Mouse (Mus musculus): ENCODE results near the gene Eno3. TPM values are rescaled to one million over a fixed set of nuclear protein-coding genes. Genes with fewer than 3 reads are reported as not detected.

The Eno3 gene
- polyA plus RNA-seq, 1 experiment from 2014 or later: 13.9 TPM

- Histone ChIP-seq H3K27me3 (replicated peaks) (no peaks in the 10 kb centered on the region), H3K4me3 (replicated peaks) (no peak overlapping the region), H3K9ac (no peak overlapping the region), H3K9me3 (no peaks in the 10 kb centered on the region), H3K36me3 (peaks cover 39% of the 10 kb centered on the region), H3K27ac (no peak overlapping the region), H3K4me1 (peaks cover 15% of the 10 kb centered on the region), H3K4me2 (no peak overlapping the region)
- 94% methylated on average over 6 of the region's 6 CpGs for WGBS
- no peak for ATAC-seq (ENCODE audit: insufficient read depth, low FRiP score, low read depth)
These were observed 7.0 kb downstream of the Eno3 start for GRCm38 (mm10) chr11:70663957-70664356.

GRCm38 (mm10) chr11:70664741-70665140 lies 7.7 kb downstream of the Eno3 start:
- Histone ChIP-seq H3K4me2 (no peak overlapping the region), H3K4me3 (replicated peaks) (no peak overlapping the region), H3K36me3 (peaks cover 39% of the 10 kb centered on the region), H3K27ac (no peak overlapping the region), H3K4me1 (peaks cover 15% of the 10 kb centered on the region), H3K9me3 (no peaks in the 10 kb centered on the region), H3K9ac (no peak overlapping the region), H3K27me3 (replicated peaks) (no peaks in the 10 kb centered on the region)
- WGBS: 91% methylated on average over 9 of the region's 9 CpGs
- ATAC-seq (ENCODE audit: insufficient read depth, low FRiP score, low read depth): no peak

- Histone ChIP-seq H3K4me3 (replicated peaks) (no peak overlapping the region), H3K9ac (no peak overlapping the region; the same call in 1 of the 2 replicates), H3K36me3 (peaks cover 35% of the 10 kb centered on the region), H3K27ac (no peak overlapping the region), H3K4me1 (peaks cover 22% of the 10 kb centered on the region), H3K27me3 (replicated peaks) (no peaks in the 10 kb centered on the region), H3K4me2 (no peak overlapping the region), H3K9me3 (no peaks in the 10 kb centered on the region)
- 94% methylated on average over 8 of the region's 8 CpGs for WGBS
- no peak for ATAC-seq (ENCODE audit: insufficient read depth, low FRiP score, low read depth)
These were observed 9.7 kb downstream of the Eno3 start for GRCm38 (mm10) chr11:70666687-70667086.

GRCm38 (mm10) chr11:70667271-70668150 lies 10.5 kb downstream of the Eno3 start:
- no peaks in the 10 kb centered on the region for H3K9me3 ChIP-seq
- H3K4me2 ChIP-seq: peak overlapping the region; percentile 80
- H3K9ac ChIP-seq: peak overlapping the region; percentile 3; the same call in 1 of the 2 replicates
- H3K27ac ChIP-seq: peak overlapping the region; percentile 99
- peaks cover 33% of the 10 kb centered on the region for H3K36me3 ChIP-seq
- WGBS: 62% methylated on average over 14 of the region's 14 CpGs
- H3K27me3 ChIP-seq (replicated peaks): no peaks in the 10 kb centered on the region
- no peak for ATAC-seq (ENCODE audit: insufficient read depth, low FRiP score, low read depth)
- peak overlapping the region; percentile 62 for H3K4me3 ChIP-seq (replicated peaks)
- H3K4me1 ChIP-seq: peaks cover 22% of the 10 kb centered on the region

- H3K27ac ChIP-seq: peak overlapping the region; percentile 99
- WGBS: under 1% methylated on average over 15 of the region's 15 CpGs
These were observed 11.4 kb downstream of the Eno3 start for GRCm38 (mm10) chr11:70668335-70668770.

GRCm38 (mm10) chr11:70668771-70669505 lies 11.9 kb downstream of the Eno3 start, which contains the start of gene Spag7:
Spag7 (minus strand) TSS chr11:70669416.
- H3K27ac ChIP-seq: peak within 1 kb of the TSS; percentile 99
- H3K27me3 ChIP-seq (replicated peaks): no peaks in the 10 kb centered on the region
- H3K4me1 ChIP-seq: peaks cover 22% of the 10 kb centered on the region
- under 1% methylated on average over 44 of the region's 44 CpGs for WGBS
- peak within 1 kb of the TSS; percentile 80 for H3K4me2 ChIP-seq
- peak within 1 kb of the TSS; percentile 62 for H3K4me3 ChIP-seq (replicated peaks)
- peak within 1 kb of the TSS; percentile 45 for H3K9ac ChIP-seq
- H3K36me3 ChIP-seq: peaks cover 21% of the 10 kb centered on the region
- H3K9me3 ChIP-seq: no peaks in the 10 kb centered on the region
- ATAC-seq (ENCODE audit: insufficient read depth, low FRiP score, low read depth): peak; percentile 96

More at GRCm38 (mm10) chr11:70668335-70668770, 11.4 kb downstream of the Eno3 start:
- peaks cover 22% of the 10 kb centered on the region for H3K4me1 ChIP-seq
- peaks cover 25% of the 10 kb centered on the region for H3K36me3 ChIP-seq
- peak overlapping the region; percentile 62 for H3K4me3 ChIP-seq (replicated peaks)
- H3K9me3 ChIP-seq: no peaks in the 10 kb centered on the region
- peak overlapping the region; percentile 80 for H3K4me2 ChIP-seq
- H3K9ac ChIP-seq: peak overlapping the region; percentile 40; the same call in 1 of the 2 replicates
- no peaks in the 10 kb centered on the region for H3K27me3 ChIP-seq (replicated peaks)
- peak; percentile 39 for ATAC-seq (ENCODE audit: insufficient read depth, low FRiP score, low read depth)

- H3K4me2 ChIP-seq: peak overlapping the region; percentile 80
- H3K36me3 ChIP-seq: peaks cover 13% of the 10 kb centered on the region
- ATAC-seq (ENCODE audit: insufficient read depth, low FRiP score, low read depth): peak; percentile 12
- no peaks in the 10 kb centered on the region for H3K27me3 ChIP-seq (replicated peaks)
- H3K27ac ChIP-seq: peak overlapping the region; percentile 99
- no peaks in the 10 kb centered on the region for H3K9me3 ChIP-seq
- H3K4me3 ChIP-seq (replicated peaks): peak overlapping the region; percentile 62
- H3K4me1 ChIP-seq: peaks cover 22% of the 10 kb centered on the region
- 1% methylated on average over 31 of the region's 31 CpGs for WGBS
- peak overlapping the region; percentile 45 for H3K9ac ChIP-seq
These were observed 12.8 kb downstream of the Eno3 start for GRCm38 (mm10) chr11:70669582-70670345.

GRCm38 (mm10) chr11:70670483-70670882 lies 13.5 kb downstream of the Eno3 start:
- no peak for ATAC-seq (ENCODE audit: insufficient read depth, low FRiP score, low read depth)
- peak overlapping the region; percentile 45 for H3K9ac ChIP-seq
- H3K36me3 ChIP-seq: peaks cover 6% of the 10 kb centered on the region; the same call in 1 of the 2 replicates
- H3K4me1 ChIP-seq: peaks cover 22% of the 10 kb centered on the region
- peak overlapping the region; percentile 99 for H3K27ac ChIP-seq
- H3K4me3 ChIP-seq (replicated peaks): peak overlapping the region; percentile 62
- H3K9me3 ChIP-seq: no peaks in the 10 kb centered on the region
- H3K4me2 ChIP-seq: peak overlapping the region; percentile 80
- WGBS: 46% methylated on average over 14 of the region's 14 CpGs
- H3K27me3 ChIP-seq (replicated peaks): no peaks in the 10 kb centered on the region

GRCm38 (mm10) chr11:70671333-70672047 lies 14.5 kb downstream of the Eno3 start:
- H3K4me1 ChIP-seq: peaks cover 17% of the 10 kb centered on the region
- no peak overlapping the region for H3K27ac ChIP-seq
- peaks cover 8% of the 10 kb centered on the region for H3K36me3 ChIP-seq
- H3K4me3 ChIP-seq (replicated peaks): no peak overlapping the region
- no peak for ATAC-seq (ENCODE audit: insufficient read depth, low FRiP score, low read depth)
- H3K9ac ChIP-seq: no peak overlapping the region
- H3K4me2 ChIP-seq: no peak overlapping the region
- WGBS: 85% methylated on average over 16 of the region's 16 CpGs
- H3K27me3 ChIP-seq (replicated peaks): no peaks in the 10 kb centered on the region
- H3K9me3 ChIP-seq: no peaks in the 10 kb centered on the region

- H3K4me2 ChIP-seq: no peak overlapping the region
- no peaks in the 10 kb centered on the region for H3K9me3 ChIP-seq
- peaks cover 10% of the 10 kb centered on the region for H3K36me3 ChIP-seq
- no peak overlapping the region for H3K9ac ChIP-seq
- no peak for ATAC-seq (ENCODE audit: insufficient read depth, low FRiP score, low read depth)
- no peak overlapping the region for H3K27ac ChIP-seq
- WGBS: 76% methylated on average over 6 of the region's 6 CpGs
- peaks cover 8% of the 10 kb centered on the region; the same call in 1 of the 2 replicates for H3K4me1 ChIP-seq
- H3K4me3 ChIP-seq (replicated peaks): no peak overlapping the region
- no peaks in the 10 kb centered on the region for H3K27me3 ChIP-seq (replicated peaks)
These were observed 17.0 kb downstream of the Eno3 start for GRCm38 (mm10) chr11:70674014-70674413.

- H3K4me3 ChIP-seq (replicated peaks): no peak overlapping the region
- H3K4me1 ChIP-seq: peaks cover 8% of the 10 kb centered on the region; the same call in 1 of the 2 replicates
- H3K27ac ChIP-seq: no peak overlapping the region
- no peak overlapping the region for H3K4me2 ChIP-seq
- no peaks in the 10 kb centered on the region for H3K9me3 ChIP-seq
- peaks cover 14% of the 10 kb centered on the region for H3K36me3 ChIP-seq
- 71% methylated on average over 11 of the region's 11 CpGs for WGBS
- no peaks in the 10 kb centered on the region for H3K27me3 ChIP-seq (replicated peaks)
- no peak overlapping the region for H3K9ac ChIP-seq
- ATAC-seq (ENCODE audit: insufficient read depth, low FRiP score, low read depth): no peak
These were observed 17.5 kb downstream of the Eno3 start for GRCm38 (mm10) chr11:70674501-70674900.

Data from stomach, embryonic 15.5 days (tissue).